8 mouse cellular contexts compared by ENCODE assay signal in genomic region chr7:6810556-6810955, GRCm38 (mm10).
DNase-seq lines count a peak whose midpoint lies in the region; TF ChIP-seq lines count a peak whose summit lies in the region.
"Had no signal": no experiment of that assay in that cellular context is flagged by ENCODE, and none has a peak within 500 bp of the region (broad histone marks: within the 10 kb centered on the region; RNA-seq: fewer than 3 reads in every experiment).

No protein-coding gene starts in this region.

- no peak for TF ChIP-seq EP300 in heart, adult 2 months (IDR thresholded peaks at IDR 0.05; ENCODE audit: insufficient read depth, low read depth, low read length)

- H3K9ac ChIP-seq in heart, adult 2 months (ENCODE audit: low read depth, low read length): no peak overlapping the region
- H3K9ac ChIP-seq: stomach, embryonic 15.5 days had no signal

- H3K79me2 ChIP-seq in heart, adult 2 months (replicated peaks; ENCODE audit: control insufficient read depth, insufficient read depth, low read length): no peaks in the 10 kb centered on the region

- no peak for TF ChIP-seq CTCF in heart, adult 2 months (IDR thresholded peaks at IDR 0.05)

- TF ChIP-seq POLR2A in heart, adult 2 months (IDR thresholded peaks at IDR 0.05; ENCODE audit: insufficient read depth, low read depth, low read length): no peak

- H3K9me3 ChIP-seq in embryonic facial prominence, embryonic 10.5 days: no peaks in the 10 kb centered on the region
- H3K9me3 ChIP-seq: stomach, embryonic 15.5 days had no signal

- DNase-seq in embryonic facial prominence, embryonic 10.5 days (ENCODE audit: low spot score): peak; percentile 53
- DNase-seq in frontal cortex, postnatal 14 days (ENCODE audit: low spot score in 2 of 2): peak; percentile 40 to 50
- DNase-seq in left cerebral cortex, postnatal 14 days (ENCODE audit: low spot score in 2 of 2): peak; percentile 67 to 81
- DNase-seq in right cerebral cortex, adult 18-20 months: peak; percentile 64
- no peak for DNase-seq in kidney, adult 11 months
- no peak for DNase-seq in cerebellum, adult 11-12 months
- no peak for DNase-seq in heart, adult 2 months

- H3K27me3 ChIP-seq in embryonic facial prominence, embryonic 10.5 days (replicated peaks; ENCODE audit: low read depth, poor library complexity, severe bottlenecking): no peaks in the 10 kb centered on the region
- no peaks in the 10 kb centered on the region for H3K27me3 ChIP-seq in heart, adult 2 months (ENCODE audit: control insufficient read depth, insufficient read depth, low read length)
- H3K27me3 ChIP-seq: stomach, embryonic 15.5 days had no signal

- intact Hi-C loops in left cerebral cortex, postnatal 14 days (cut with DNase I): no loop called here
- intact Hi-C loops in heart, adult 2 months (cut with DNase I): no loop called here

- H3K27ac ChIP-seq in embryonic facial prominence, embryonic 10.5 days (replicated peaks): no peak overlapping the region
- no peak overlapping the region for H3K27ac ChIP-seq in heart, adult 2 months
- H3K27ac ChIP-seq: stomach, embryonic 15.5 days had no signal

- no peaks in the 10 kb centered on the region for H3K36me3 ChIP-seq in embryonic facial prominence, embryonic 10.5 days (replicated peaks)
- H3K36me3 ChIP-seq in heart, adult 2 months (ENCODE audit: control insufficient read depth, insufficient read depth, low read length): no peaks in the 10 kb centered on the region
- H3K36me3 ChIP-seq: stomach, embryonic 15.5 days had no signal

- WGBS in embryonic facial prominence, embryonic 10.5 days: 51% methylated on average over 3 of the region's 3 CpGs
- 80% methylated on average over 3 of the region's 3 CpGs for WGBS in heart, adult 2 months

- peaks cover 31% of the 10 kb centered on the region for H3K4me1 ChIP-seq in embryonic facial prominence, embryonic 10.5 days
- no peaks in the 10 kb centered on the region for H3K4me1 ChIP-seq in heart, adult 2 months (ENCODE audit: control insufficient read depth, insufficient read depth, low read length)
- H3K4me1 ChIP-seq: stomach, embryonic 15.5 days had no signal

- H3K4me3 ChIP-seq in embryonic facial prominence, embryonic 10.5 days: no peak overlapping the region
- no peak overlapping the region for H3K4me3 ChIP-seq in heart, adult 2 months
- H3K4me3 ChIP-seq: stomach, embryonic 15.5 days had no signal

Comparison
In these comparisons a context has a peak if more than half of its experiments do, and no peak if none do; other contexts are left out.
1. DNase-seq: peak in embryonic facial prominence, embryonic 10.5 days (single experiment), frontal cortex, postnatal 14 days (2 of 2), left cerebral cortex, postnatal 14 days (2 of 2) and right cerebral cortex, adult 18-20 months (single experiment); none in kidney, adult 11 months (single experiment), cerebellum, adult 11-12 months (single experiment) and heart, adult 2 months (0 of 2).